Mouse (Mus musculus): ENCODE data around the gene Cc2d1a. TPM values are rescaled to one million over a fixed set of nuclear protein-coding genes. Genes with fewer than 3 reads are reported as not detected.

Gene Cc2d1a
- polyA plus RNA-seq, 1 experiment = 18.0 TPM

DNA sequence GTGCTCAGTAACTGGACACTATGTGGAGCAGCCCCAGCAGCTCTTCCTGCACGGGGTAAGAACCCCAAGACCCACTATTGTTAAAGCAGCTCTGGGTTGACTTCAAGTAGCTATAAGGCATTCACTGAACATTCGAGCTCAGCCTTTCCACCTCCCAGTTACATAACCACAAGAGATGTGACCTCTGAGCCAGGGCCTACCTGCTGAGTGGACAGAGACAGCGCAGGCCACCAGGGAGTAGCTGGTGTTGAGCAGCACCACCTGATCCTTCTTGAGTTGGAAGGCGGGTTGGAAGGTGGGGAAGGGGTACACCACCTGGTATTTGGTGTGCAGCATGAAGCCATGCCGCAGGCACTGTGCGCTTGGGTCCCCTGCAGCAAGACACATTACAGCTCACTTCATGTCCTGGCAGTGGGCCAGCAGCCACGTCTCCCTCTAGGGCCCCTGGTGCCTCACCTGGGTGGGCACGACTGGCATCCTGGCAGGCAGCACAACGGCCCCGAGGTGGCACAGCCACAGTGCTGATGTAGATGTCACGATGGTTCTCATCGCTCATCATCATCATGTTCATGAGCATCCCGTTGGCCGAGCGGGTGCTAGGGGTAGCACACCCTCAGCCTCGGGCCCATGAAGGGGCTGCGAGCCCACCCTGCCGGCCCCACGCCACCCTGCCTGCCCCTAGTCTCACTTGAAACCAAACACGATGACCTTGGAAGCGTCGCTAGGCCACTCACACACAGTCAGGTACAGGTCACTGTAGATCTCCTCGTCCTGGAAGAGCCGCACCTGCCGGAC lies 46.1 kb downstream of the Cc2d1a start:
- no peak overlapping the region for H3K9ac ChIP-seq (ENCODE audit: low read depth, poor library complexity, severe bottlenecking)
- H3K36me3 ChIP-seq (ENCODE audit: control insufficient read depth, insufficient read depth, low read length, poor library complexity, severe bottlenecking) = peaks cover 32% of the 10 kb centered on the region
- no peaks in the 10 kb centered on the region for H3K27me3 ChIP-seq (ENCODE audit: control insufficient read depth, insufficient read depth, low read length, poor library complexity, severe bottlenecking)

DNA sequence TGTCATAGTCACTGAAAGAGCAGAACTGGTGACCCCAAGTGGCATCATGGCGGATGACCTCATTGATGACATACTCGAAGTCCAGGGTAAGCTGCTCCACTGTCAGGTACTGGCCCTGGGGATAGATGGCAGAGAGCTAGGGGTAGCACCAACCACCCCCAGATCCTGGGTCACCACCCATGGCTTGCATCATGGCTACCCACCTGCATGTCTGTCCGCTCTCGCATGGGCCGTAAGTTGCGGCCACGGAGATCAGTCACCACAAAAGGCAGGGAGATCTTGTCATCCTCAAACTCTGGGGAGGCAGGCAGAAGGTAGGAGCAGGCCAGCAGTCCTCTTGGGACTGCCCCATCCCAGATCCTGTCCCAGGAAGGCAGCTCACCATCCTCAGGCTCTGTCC lies 49.4 kb downstream of the Cc2d1a start:
- Histone ChIP-seq H3K4me3 (ENCODE audit: low read depth, low read length) (no peak overlapping the region), H3K27ac (ENCODE audit: insufficient read depth, low read length) (no peak overlapping the region), H3K36me3 (ENCODE audit: control insufficient read depth, insufficient read depth, low read length, poor library complexity, severe bottlenecking) (peaks cover 33% of the 10 kb centered on the region), H3K4me1 (ENCODE audit: control insufficient read depth, insufficient read depth, low read length) (no peaks in the 10 kb centered on the region), H3K9ac (ENCODE audit: low read depth, poor library complexity, severe bottlenecking) (no peak overlapping the region), H3K27me3 (ENCODE audit: control insufficient read depth, insufficient read depth, low read length, poor library complexity, severe bottlenecking) (no peaks in the 10 kb centered on the region), H3K9me3 (replicated peaks; ENCODE audit: control insufficient read depth, insufficient read depth, low read length, poor library complexity, severe bottlenecking) (no peaks in the 10 kb centered on the region)
- TF ChIP-seq POLR2A (IDR thresholded peaks at IDR 0.05; ENCODE audit: insufficient read depth, low read length) = no peak
- TF ChIP-seq CTCF (IDR thresholded peaks at IDR 0.05; ENCODE audit: low read depth, low read length) = no peak
- TF ChIP-seq EP300 (IDR thresholded peaks at IDR 0.05; ENCODE audit: insufficient read depth, low read depth, low read length) = no peak

More for the DNA sequence above, 46.1 kb downstream of the Cc2d1a start:
- TF ChIP-seq POLR2A (IDR thresholded peaks at IDR 0.05; ENCODE audit: insufficient read depth, low read length) (no peak), EP300 (IDR thresholded peaks at IDR 0.05; ENCODE audit: insufficient read depth, low read depth, low read length) (no peak), CTCF (IDR thresholded peaks at IDR 0.05; ENCODE audit: low read depth, low read length) (no peak)
- Histone ChIP-seq H3K4me3 (ENCODE audit: low read depth, low read length) (no peak overlapping the region), H3K27ac (ENCODE audit: insufficient read depth, low read length) (no peak overlapping the region), H3K9me3 (replicated peaks; ENCODE audit: control insufficient read depth, insufficient read depth, low read length, poor library complexity, severe bottlenecking) (no peaks in the 10 kb centered on the region), H3K4me1 (ENCODE audit: control insufficient read depth, insufficient read depth, low read length) (no peaks in the 10 kb centered on the region)

GRCm38 (mm10) chr8:84096061-84096460 lies 51.7 kb downstream of the Cc2d1a start:
- no peak overlapping the region for H3K4me3 ChIP-seq (ENCODE audit: low read depth, low read length)
- no peaks in the 10 kb centered on the region for H3K9me3 ChIP-seq (replicated peaks; ENCODE audit: control insufficient read depth, insufficient read depth, low read length, poor library complexity, severe bottlenecking)
- no peak overlapping the region for H3K27ac ChIP-seq (ENCODE audit: insufficient read depth, low read length)
- H3K36me3 ChIP-seq (ENCODE audit: control insufficient read depth, insufficient read depth, low read length, poor library complexity, severe bottlenecking) = peaks cover 20% of the 10 kb centered on the region
- TF ChIP-seq POLR2A (IDR thresholded peaks at IDR 0.05; ENCODE audit: insufficient read depth, low read length) (no peak), EP300 (IDR thresholded peaks at IDR 0.05; ENCODE audit: insufficient read depth, low read depth, low read length) (no peak), CTCF (IDR thresholded peaks at IDR 0.05; ENCODE audit: low read depth, low read length) (no peak)
- H3K9ac ChIP-seq (ENCODE audit: low read depth, poor library complexity, severe bottlenecking) = no peak overlapping the region
- no peaks in the 10 kb centered on the region for H3K27me3 ChIP-seq (ENCODE audit: control insufficient read depth, insufficient read depth, low read length, poor library complexity, severe bottlenecking)
- H3K4me1 ChIP-seq (ENCODE audit: control insufficient read depth, insufficient read depth, low read length) = no peaks in the 10 kb centered on the region

DNA sequence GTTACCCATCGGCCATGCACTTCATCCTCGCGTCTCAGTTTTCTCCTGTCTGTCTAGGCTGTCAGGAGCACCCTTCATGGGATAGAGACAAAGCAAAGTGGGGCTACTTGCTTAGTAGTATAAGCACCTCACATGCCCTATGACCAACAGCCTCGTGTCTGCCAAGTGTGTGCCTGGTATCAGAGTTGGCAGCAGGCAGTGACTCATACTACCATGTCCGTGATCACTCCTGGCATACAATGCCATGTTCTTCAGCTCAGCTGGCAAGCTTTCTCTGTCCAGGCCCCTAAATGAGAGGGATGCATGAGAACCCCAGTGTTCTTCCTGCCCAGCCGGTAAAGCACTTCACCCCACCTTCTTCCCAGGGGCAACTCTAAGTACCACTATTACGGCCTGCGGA lies 57.2 kb downstream of the Cc2d1a start:
- Histone ChIP-seq H3K36me3 (ENCODE audit: control insufficient read depth, insufficient read depth, low read length, poor library complexity, severe bottlenecking) (no peaks in the 10 kb centered on the region; the same call in 1 of the 2 replicates), H3K27ac (ENCODE audit: insufficient read depth, low read length) (no peak overlapping the region), H3K4me3 (ENCODE audit: low read depth, low read length) (no peak overlapping the region), H3K9ac (ENCODE audit: low read depth, poor library complexity, severe bottlenecking) (no peak overlapping the region), H3K9me3 (replicated peaks; ENCODE audit: control insufficient read depth, insufficient read depth, low read length, poor library complexity, severe bottlenecking) (no peaks in the 10 kb centered on the region), H3K27me3 (ENCODE audit: control insufficient read depth, insufficient read depth, low read length, poor library complexity, severe bottlenecking) (no peaks in the 10 kb centered on the region), H3K4me1 (ENCODE audit: control insufficient read depth, insufficient read depth, low read length) (no peaks in the 10 kb centered on the region)
- TF ChIP-seq POLR2A (IDR thresholded peaks at IDR 0.05; ENCODE audit: insufficient read depth, low read length) (no peak), EP300 (IDR thresholded peaks at IDR 0.05; ENCODE audit: insufficient read depth, low read depth, low read length) (no peak), CTCF (IDR thresholded peaks at IDR 0.05; ENCODE audit: low read depth, low read length) (no peak)

DNA sequence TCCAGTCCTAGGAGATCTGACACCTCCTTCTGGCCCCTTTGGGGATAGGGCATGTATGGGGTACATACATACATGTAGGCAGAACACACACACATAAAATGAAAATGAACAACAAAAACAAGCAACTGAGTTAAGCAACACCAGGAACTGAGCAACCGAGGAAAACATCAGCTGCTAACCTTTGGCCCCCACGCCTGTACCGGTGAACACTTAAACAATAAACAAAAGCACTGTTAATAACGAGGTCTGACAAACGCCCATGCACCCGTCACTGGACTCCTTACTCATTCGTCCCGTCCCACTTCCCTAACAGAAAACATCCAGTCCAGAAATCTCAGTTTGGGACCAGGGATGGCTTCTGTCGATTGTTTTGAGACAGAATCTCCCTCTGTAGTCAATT lies 58.5 kb downstream of the Cc2d1a start:
- Histone ChIP-seq H3K4me1 (ENCODE audit: control insufficient read depth, insufficient read depth, low read length) (no peaks in the 10 kb centered on the region), H3K9ac (ENCODE audit: low read depth, poor library complexity, severe bottlenecking) (no peak overlapping the region), H3K27ac (ENCODE audit: insufficient read depth, low read length) (no peak overlapping the region), H3K27me3 (ENCODE audit: control insufficient read depth, insufficient read depth, low read length, poor library complexity, severe bottlenecking) (no peaks in the 10 kb centered on the region), H3K36me3 (ENCODE audit: control insufficient read depth, insufficient read depth, low read length, poor library complexity, severe bottlenecking) (no peaks in the 10 kb centered on the region; the same call in 1 of the 2 replicates), H3K9me3 (replicated peaks; ENCODE audit: control insufficient read depth, insufficient read depth, low read length, poor library complexity, severe bottlenecking) (no peaks in the 10 kb centered on the region), H3K4me3 (ENCODE audit: low read depth, low read length) (no peak overlapping the region)
- no peak for TF ChIP-seq POLR2A (IDR thresholded peaks at IDR 0.05; ENCODE audit: insufficient read depth, low read length)
- no peak for TF ChIP-seq CTCF (IDR thresholded peaks at IDR 0.05; ENCODE audit: low read depth, low read length)
- TF ChIP-seq EP300 (IDR thresholded peaks at IDR 0.05; ENCODE audit: insufficient read depth, low read depth, low read length) = no peak

DNA sequence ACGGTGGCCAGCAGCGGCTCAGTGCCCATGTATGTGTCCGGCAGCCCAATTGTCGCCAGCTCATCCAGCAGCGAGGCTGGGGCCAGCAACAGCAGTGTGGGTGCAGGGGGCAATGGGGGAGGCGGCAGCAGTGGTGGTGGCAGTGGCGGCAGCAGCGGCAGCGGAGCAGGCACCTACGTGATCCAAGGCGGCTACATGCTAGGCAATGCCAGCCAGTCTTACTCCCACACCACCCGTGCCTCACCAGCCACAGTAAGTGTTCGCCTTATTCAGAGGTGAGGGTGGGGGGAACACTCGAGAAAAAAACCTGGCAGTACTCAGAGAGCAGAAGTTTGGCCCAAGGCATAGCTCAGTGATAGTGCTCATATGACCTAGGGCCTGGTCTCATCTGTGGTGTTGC lies 59.9 kb downstream of the Cc2d1a start:
- Histone ChIP-seq H3K27me3 (ENCODE audit: control insufficient read depth, insufficient read depth, low read length, poor library complexity, severe bottlenecking) (no peaks in the 10 kb centered on the region), H3K36me3 (ENCODE audit: control insufficient read depth, insufficient read depth, low read length, poor library complexity, severe bottlenecking) (no peaks in the 10 kb centered on the region; the same call in 1 of the 2 replicates), H3K9me3 (replicated peaks; ENCODE audit: control insufficient read depth, insufficient read depth, low read length, poor library complexity, severe bottlenecking) (no peaks in the 10 kb centered on the region), H3K4me3 (ENCODE audit: low read depth, low read length) (no peak overlapping the region), H3K9ac (ENCODE audit: low read depth, poor library complexity, severe bottlenecking) (no peak overlapping the region), H3K4me1 (ENCODE audit: control insufficient read depth, insufficient read depth, low read length) (peaks cover 2% of the 10 kb centered on the region), H3K27ac (ENCODE audit: insufficient read depth, low read length) (no peak overlapping the region)
- TF ChIP-seq CTCF (IDR thresholded peaks at IDR 0.05; ENCODE audit: low read depth, low read length) = no peak
- TF ChIP-seq EP300 (IDR thresholded peaks at IDR 0.05; ENCODE audit: insufficient read depth, low read depth, low read length) = no peak
- no peak for TF ChIP-seq POLR2A (IDR thresholded peaks at IDR 0.05; ENCODE audit: insufficient read depth, low read length)

Measured in ES-Bruce4 (cell line).